Mouse (Mus musculus) olfactory bulb, adult 2 months (tissue): ENCODE results near the gene Kank2.

Experiments used
- CTCF ChIP-seq: fragments of 200-500 bp; IDR thresholded peaks from 2 replicates; pipeline ENCODE4 v1.5.1; 2012; ENCODE audit warnings: low read depth, mild to moderate bottlenecking, low read length, moderate library complexity; ENCODE audit not compliant: insufficient read depth
- POLR2A ChIP-seq: fragments of 200-500 bp; IDR thresholded peaks from 2 replicates; pipeline ENCODE4 v1.6.1; 2012; ENCODE audit warnings: mild to moderate bottlenecking, low read depth, low read length, moderate library complexity; ENCODE audit not compliant: insufficient read depth

DNA sequence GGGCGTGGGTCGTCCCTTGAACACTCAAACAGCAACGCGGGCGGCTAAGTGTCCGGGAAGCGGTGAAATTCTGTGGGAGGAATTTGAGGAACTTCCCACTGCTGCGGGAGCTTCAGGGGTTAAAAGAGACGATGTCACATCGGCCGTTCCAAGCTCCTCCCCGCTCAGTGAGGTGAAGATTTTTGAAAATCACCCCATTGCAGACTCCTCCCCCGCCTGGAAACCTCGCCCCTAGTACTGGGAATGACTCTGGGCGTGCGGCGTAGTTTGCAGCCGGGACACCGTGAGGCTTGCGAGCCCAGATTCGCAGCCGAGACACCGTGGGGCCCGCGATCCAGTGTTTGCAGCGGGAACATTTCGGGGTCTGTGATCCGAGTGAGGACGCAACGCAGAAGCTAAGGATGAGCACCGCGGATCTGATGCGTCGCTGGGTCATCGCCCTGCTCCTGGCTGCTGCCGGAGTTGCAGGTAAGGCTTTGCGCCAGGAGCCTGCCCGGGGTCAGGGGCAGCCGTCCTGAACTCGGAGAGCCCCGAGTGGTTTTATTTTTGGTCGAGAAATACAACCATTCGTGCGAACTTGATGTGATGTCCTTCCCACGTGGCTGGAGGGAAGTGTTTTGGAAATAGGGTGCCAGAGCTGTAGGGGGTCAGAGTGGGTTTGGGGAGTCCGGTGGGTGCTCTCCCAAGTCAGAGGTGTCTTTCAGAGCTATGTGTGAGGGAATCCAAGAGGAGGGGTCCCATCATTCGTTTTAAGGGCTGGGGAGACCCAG, 75.0 kb downstream of the Kank2 start, which contains the start of gene Ldlr:
- TF ChIP-seq CTCF (no peak), POLR2A (no peak)
